Mouse (Mus musculus): ENCODE data around the gene Dennd1a.

Gene Dennd1a

DNA sequence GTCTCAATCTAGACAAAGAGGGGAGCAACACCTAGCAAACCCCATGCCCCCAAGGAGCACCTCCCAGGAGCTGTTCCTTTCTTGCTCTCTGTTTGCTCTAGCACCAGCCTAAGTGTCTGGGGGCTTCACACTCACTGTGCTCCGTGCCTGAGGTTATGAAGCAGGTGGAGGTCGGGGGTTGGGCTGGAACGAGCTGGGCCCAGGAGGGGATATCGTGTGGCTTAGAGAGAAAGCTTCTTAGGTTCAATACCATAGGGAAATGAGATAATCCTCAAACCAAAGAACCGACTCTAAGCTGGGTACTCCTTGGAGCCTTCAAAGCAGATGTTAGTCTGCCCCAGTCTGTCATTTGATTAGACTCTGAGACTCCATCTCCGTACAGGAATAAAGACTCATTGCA is 261.6 kb downstream of the Dennd1a start:
- no peak for DNase-seq

DNA sequence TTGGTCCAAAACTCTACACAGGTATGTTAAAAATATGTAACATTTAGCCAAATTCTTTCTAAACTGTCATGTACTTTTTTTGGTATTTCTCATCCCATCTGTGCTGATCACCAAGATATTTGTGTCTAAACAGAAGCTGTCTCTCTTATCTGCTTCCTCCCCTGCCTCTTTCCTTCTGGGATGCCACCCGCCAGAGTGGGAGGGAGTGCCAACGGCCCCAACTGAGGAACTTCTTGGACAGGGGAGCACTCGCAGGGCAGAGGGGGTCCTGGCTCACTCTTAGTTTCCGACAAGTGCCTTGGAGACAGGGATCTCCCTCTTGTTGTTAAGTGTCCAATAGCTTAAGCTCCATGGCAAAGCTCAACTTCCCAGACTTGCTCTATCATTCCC is 263.5 kb downstream of the Dennd1a start:
- no peak for DNase-seq

DNA sequence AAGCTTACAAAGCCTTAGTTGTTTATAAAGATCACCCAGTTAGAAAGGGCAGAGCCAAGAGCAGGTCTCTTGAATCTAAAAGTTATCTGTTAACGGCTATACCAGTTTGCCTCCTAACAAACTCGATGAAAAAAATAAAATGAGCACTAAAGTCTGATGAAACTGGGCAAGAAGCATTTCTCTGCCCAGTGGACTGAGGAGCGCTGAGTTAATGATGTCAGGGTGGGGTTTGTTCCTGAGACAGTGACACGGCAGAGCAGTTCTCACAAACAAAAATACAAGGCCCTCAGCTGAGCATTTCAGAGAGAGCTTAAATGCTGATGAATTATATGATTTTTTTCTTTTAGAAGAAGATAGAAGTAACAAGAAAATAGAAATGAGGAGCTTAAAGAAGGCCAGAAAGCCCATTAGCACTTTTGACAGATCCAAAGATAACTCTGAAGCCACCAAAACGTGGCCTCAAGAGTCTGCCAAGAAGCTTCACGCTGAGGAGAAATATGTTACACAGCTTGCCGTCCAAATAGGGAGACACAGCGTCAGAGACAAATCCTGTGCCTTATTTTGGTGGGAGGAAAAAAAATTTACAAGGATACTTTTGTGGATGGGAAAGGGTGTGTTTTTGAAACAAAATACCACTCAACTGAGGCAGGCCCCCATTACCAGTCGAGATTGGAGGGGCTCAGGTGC is 264.0 kb downstream of the Dennd1a start:
- no peak for DNase-seq

DNA sequence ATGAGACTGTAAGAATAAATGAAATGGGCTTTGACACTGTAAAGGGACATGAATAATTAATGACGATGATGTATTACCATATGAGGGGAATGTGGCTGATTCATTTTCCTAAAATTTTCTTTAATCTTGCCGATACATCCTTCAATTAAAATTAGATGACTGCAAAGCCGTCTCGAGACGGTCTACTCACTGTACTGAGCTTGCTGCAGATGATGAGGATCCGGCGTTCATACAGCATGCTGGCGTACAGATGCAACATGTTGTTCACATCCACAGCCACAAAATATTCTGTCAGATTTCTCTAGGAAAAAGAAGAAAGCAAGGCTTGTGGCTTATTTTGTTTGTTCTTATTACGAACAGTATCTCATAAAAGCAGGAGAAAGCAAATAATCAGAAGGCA is 266.0 kb downstream of the Dennd1a start:
- no peak for DNase-seq

GRCm38 (mm10) chr2:38014702-38015101 is 272.5 kb downstream of the Dennd1a start:
- no peak for DNase-seq

GRCm38 (mm10) chr2:38013839-38014365 is 273.3 kb downstream of the Dennd1a start:
- DNase-seq: no peak

GRCm38 (mm10) chr2:38007238-38007637 is 280.0 kb downstream of the Dennd1a start:
- DNase-seq: no peak

- no peak for DNase-seq
Observed at GRCm38 (mm10) chr2:38003183-38003680, 284.0 kb downstream of the Dennd1a start.

GRCm38 (mm10) chr2:38001004-38001403 is 286.2 kb downstream of the Dennd1a start:
- no peak for DNase-seq

GRCm38 (mm10) chr2:37997966-37998365 is 289.2 kb downstream of the Dennd1a start:
- no peak for DNase-seq

DNA sequence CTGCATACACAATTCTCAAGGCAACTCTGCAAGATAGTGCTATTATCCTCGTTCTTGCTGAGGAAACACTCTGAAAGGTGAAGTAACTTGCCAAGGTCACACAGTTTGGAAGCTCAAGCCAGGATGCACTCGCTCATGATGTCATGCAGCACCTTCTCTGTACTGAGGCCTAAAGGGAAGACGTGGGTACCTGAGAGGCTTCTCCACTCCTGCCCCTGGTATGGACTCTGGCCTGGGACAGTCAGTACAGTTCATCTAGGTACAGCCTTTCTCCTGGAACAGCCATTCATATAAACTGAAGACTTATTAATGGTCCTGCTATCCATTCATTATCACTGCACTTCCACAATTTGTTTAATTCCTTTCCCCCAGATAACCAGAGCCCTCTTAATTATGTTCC is 298.1 kb downstream of the Dennd1a start:
- DNase-seq: no peak

DNA sequence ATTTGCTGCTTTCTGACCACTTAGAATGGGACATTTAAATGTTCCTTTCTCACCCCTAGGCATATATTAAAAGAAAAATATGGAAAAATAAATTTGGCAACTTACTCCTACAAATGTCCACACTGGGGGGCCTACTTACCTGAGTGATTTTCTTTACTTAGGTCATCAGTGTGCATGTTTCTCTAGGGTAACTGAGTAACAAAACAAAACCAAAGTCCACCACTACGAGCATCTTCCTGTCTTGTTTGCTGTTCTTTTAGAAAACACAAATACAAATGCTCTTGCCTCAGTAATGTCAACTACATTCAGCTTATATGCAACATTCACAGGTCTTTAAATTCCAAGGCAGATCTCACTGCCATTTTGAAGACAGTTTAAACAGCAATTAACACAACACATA is 298.9 kb downstream of the Dennd1a start:
- no peak for DNase-seq

- DNase-seq: no peak
Observed at GRCm38 (mm10) chr2:37985690-37986222, 301.4 kb downstream of the Dennd1a start.

DNA sequence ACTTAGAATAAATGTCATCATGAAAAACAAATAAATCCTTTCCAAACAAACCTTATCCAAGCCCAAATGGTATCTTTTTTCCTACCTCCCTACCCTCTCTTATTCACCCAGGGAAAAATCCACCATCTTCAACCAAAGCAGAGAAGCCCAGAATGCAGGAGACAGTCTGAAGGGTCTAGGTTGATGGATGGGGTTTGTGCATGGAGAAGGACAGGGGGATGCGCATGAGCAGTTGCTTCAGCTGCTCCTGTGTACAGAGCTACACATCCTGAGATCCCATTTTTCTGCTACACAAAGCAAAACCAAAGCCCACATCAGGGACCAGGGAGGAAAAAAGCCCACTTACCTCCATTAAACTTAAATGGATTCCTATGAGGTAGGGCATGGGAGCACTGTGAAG is 304.5 kb downstream of the Dennd1a start:
- DNase-seq: no peak

- DNase-seq: peak in 1 of 2 experiments; percentile 11
Observed at GRCm38 (mm10) chr2:37981562-37982403, 305.4 kb downstream of the Dennd1a start.

DNA sequence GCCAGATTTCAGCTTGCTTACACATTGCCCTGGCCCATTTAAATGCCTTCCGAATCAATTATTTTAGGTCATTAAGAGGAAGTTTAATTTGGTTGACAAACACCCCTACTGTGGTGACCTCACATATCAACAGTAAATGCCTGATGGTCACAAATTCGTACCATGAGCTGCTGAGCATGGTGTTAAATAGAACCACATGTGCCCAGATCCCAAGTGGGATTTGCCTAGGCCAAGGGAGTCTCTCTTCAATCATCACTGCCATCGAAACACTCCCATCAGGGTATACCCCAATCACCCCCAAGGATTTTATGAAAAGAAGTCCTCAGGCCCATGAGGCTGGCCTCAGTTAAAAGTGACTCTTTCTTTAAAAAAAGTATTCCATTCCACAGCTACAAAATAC is 313.0 kb downstream of the Dennd1a start:
- DNase-seq: no peak

DNA sequence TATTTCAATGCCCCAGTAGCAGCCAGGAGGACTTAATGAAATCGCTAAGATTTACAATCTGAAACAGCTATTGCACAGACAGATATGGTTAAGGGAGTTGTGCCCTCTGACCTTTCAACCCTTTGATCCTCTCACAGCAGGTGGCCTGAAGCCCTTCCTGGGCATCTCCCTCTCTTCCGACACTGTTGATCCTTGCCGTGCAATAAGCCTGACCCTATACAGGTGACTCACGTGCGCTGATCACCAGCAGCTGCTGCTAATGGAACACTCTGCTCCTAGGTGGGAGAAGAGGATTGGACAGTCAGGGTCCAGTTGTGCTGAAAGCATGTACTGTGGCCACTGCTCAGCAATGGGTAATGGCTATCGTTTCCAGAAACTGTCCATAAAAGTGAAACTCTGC is 314.6 kb downstream of the Dennd1a start:
- DNase-seq: no peak

- DNase-seq: no peak
Observed at GRCm38 (mm10) chr2:37971726-37972125, 315.5 kb downstream of the Dennd1a start.

- no peak for DNase-seq
Observed at GRCm38 (mm10) chr2:37969713-37970485, 317.3 kb downstream of the Dennd1a start.

GRCm38 (mm10) chr2:37964534-37964933 is 322.7 kb downstream of the Dennd1a start:
- no peak for DNase-seq

DNA sequence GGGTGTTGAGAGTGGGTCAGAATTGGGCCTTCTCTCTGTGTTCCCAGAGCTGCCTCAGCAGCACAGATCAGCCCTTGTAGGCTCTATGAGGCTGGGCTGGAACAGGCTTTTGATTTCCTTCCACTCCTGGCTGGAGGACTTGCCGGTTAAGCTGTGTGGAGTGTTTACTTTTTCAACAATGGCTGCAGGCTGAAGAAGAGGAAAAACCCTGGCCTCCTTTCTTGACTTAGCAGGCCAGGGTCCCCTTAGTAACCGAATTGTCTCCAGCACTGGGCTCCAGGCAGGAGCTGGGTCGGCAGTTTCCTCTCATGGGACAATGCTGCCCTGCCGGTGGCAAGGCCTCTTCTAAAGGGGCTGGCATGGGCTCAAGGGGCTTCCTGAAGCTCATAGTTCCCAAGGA is 323.8 kb downstream of the Dennd1a start:
- DNase-seq: no peak

DNA sequence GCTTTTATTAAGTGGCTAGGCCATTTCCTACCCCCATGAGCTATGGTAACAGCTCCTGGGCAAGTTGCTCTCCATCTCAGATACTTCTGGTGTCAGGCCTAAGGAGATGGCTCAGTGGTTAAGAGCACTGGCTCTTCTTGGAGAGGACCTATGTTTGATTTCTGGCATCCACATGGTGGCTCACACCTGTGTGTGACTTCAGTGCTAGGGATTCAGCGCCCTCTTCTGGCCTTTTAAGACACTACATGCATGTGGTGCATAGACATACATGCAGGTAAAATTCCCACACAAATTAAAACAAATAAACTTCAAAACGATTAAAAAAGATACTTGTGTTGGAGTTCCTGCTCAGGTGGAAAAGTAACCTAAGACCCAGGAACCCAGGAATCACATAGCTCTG is 338.8 kb downstream of the Dennd1a start:
- DNase-seq: no peak
